Mouse (Mus musculus) hindbrain, embryonic 15.5 days (tissue): ENCODE results near the gene Sestd1. TPM values are rescaled to one million over a fixed set of nuclear protein-coding genes. Genes with fewer than 3 reads are reported as not detected.
A peak's percentile ranks its signal among the peaks of the same experiment; 100 is the strongest.

ENCODE experiments used
- ATAC-seq: fragments of 200-750 bp; cut with Nextera tagmentation; 2 replicates; pipeline ENCODE4 v1.8.0; 2017; ENCODE audit warnings: low read depth, moderate number of reproducible peaks, moderate TSS enrichment; ENCODE audit not compliant: low FRiP score
- H3K27ac ChIP-seq: fragments of 300-500 bp; sonication (generic); replicated peaks from 2 replicates; pipeline ENCODE4 v1.5.1; 2015; ENCODE audit warnings: mild to moderate bottlenecking, inconsistent platforms
- H3K27me3 ChIP-seq: fragments of 300-500 bp; sonication (generic); 2 replicates; pipeline ENCODE4 v1.6.1; 2015; ENCODE audit warnings: control low read depth, inconsistent platforms
- H3K36me3 ChIP-seq: fragments of 300-500 bp; sonication (generic); 2 replicates; pipeline ENCODE4 v1.6.1; 2015; ENCODE audit warnings: control low read depth, inconsistent platforms
- H3K4me1 ChIP-seq: fragments of 300-500 bp; sonication (generic); replicated peaks from 2 replicates; pipeline ENCODE4 v1.6.1; 2015; ENCODE audit warnings: control low read depth, inconsistent platforms
- H3K4me2 ChIP-seq: fragments of 300-500 bp; sonication (generic); 2 replicates; pipeline ENCODE4 v1.6.1; 2015; ENCODE audit warnings: moderate library complexity, mild to moderate bottlenecking, inconsistent platforms
- H3K4me3 ChIP-seq: fragments of 300-500 bp; sonication (generic); 2 replicates; pipeline ENCODE4 v1.5.1; 2015; ENCODE audit warnings: mild to moderate bottlenecking, inconsistent platforms
- H3K9ac ChIP-seq: fragments of 300-500 bp; sonication (generic); 2 replicates; pipeline ENCODE4 v1.6.1; 2015; ENCODE audit warnings: inconsistent platforms
- H3K9me3 ChIP-seq: fragments of 300-500 bp; sonication (generic); 2 replicates; pipeline ENCODE4 v1.6.1; 2016; ENCODE audit warnings: control low read depth, inconsistent platforms
- WGBS: fragments of 180-500 bp; shearing (Covaris S2); methylation state at CpG from one replicate; pipeline ENCODE4 v1.1.7; 2015; 5-methylcytosine and 5-hydroxymethylcytosine counted together
- polyA plus RNA-seq: library from polyadenylated mRNA; unstranded; fragments of >200 nt; fragmentation: Nextera tagmentation; extraction: Ambion mirVana; gene quantifications from 2 replicates; pipeline ENCODE4 v1.2.1, GENCODE M21; 2015

Gene Sestd1
- polyA plus RNA-seq = 28.1 and 30.5 TPM in 2 replicates

- Histone ChIP-seq H3K4me2 (peak within 1 kb of the TSS; percentile 59), H3K9ac (peak within 1 kb of the TSS; percentile 96), H3K9me3 (no peaks in the 10 kb centered on the region), H3K27ac (peak within 1 kb of the TSS; percentile 87), H3K27me3 (no peaks in the 10 kb centered on the region), H3K4me1 (peaks cover 15% of the 10 kb centered on the region), H3K36me3 (no peaks in the 10 kb centered on the region), H3K4me3 (peak within 1 kb of the TSS; percentile 88)
- peak; percentile 90 for ATAC-seq
- WGBS = 8% methylated on average over 38 of the region's 73 CpGs
These were observed at the start of gene Sestd1 for GRCm38 (mm10) chr2:77280512-77281409. TSS of gene Sestd1 (minus strand) at chr2:77280592.

- Histone ChIP-seq H3K9ac (no peak overlapping the region), H3K27me3 (no peaks in the 10 kb centered on the region), H3K9me3 (no peaks in the 10 kb centered on the region), H3K36me3 (no peaks in the 10 kb centered on the region), H3K4me2 (no peak overlapping the region), H3K4me1 (peaks cover 4% of the 10 kb centered on the region; the same call in 1 of the 2 replicates), H3K4me3 (no peak overlapping the region), H3K27ac (no peak overlapping the region)
- no peak for ATAC-seq
- 92% methylated on average over 3 of the region's 3 CpGs for WGBS
These were observed 46.9 kb upstream of the Sestd1 start for GRCm38 (mm10) chr2:77327246-77327645.

- Histone ChIP-seq H3K27ac (no peak overlapping the region), H3K4me3 (no peak overlapping the region), H3K4me1 (peaks cover 4% of the 10 kb centered on the region; the same call in 1 of the 2 replicates), H3K4me2 (no peak overlapping the region), H3K36me3 (no peaks in the 10 kb centered on the region), H3K27me3 (no peaks in the 10 kb centered on the region), H3K9me3 (no peaks in the 10 kb centered on the region), H3K9ac (no peak overlapping the region)
- ATAC-seq = no peak
- WGBS = 51% methylated on average over 6 of the region's 6 CpGs
These were observed 43.3 kb upstream of the Sestd1 start for GRCm38 (mm10) chr2:77323739-77324138.

- Histone ChIP-seq H3K4me3 (no peak overlapping the region), H3K36me3 (no peaks in the 10 kb centered on the region), H3K4me2 (no peak overlapping the region), H3K27ac (no peak overlapping the region), H3K27me3 (no peaks in the 10 kb centered on the region), H3K4me1 (peaks cover 4% of the 10 kb centered on the region; the same call in 1 of the 2 replicates), H3K9me3 (no peaks in the 10 kb centered on the region), H3K9ac (no peak overlapping the region)
- ATAC-seq = no peak
- WGBS = 42% methylated on average over 9 of the region's 9 CpGs
These were observed 42.8 kb upstream of the Sestd1 start for GRCm38 (mm10) chr2:77323156-77323555.

GRCm38 (mm10) chr2:77319196-77319595 is 38.8 kb upstream of the Sestd1 start:
- no peaks in the 10 kb centered on the region for H3K9me3 ChIP-seq
- H3K4me1 ChIP-seq = peaks cover 4% of the 10 kb centered on the region
- H3K4me2 ChIP-seq = no peak overlapping the region
- 94% methylated on average over 5 of the region's 5 CpGs for WGBS
- ATAC-seq = no peak
- H3K4me3 ChIP-seq = no peak overlapping the region
- no peaks in the 10 kb centered on the region for H3K36me3 ChIP-seq
- no peak overlapping the region for H3K9ac ChIP-seq
- no peaks in the 10 kb centered on the region for H3K27me3 ChIP-seq
- no peak overlapping the region for H3K27ac ChIP-seq

- no peak overlapping the region for H3K9ac ChIP-seq
- no peaks in the 10 kb centered on the region for H3K27me3 ChIP-seq
- H3K36me3 ChIP-seq = no peaks in the 10 kb centered on the region
- H3K4me2 ChIP-seq = no peak overlapping the region
- no peak overlapping the region for H3K4me3 ChIP-seq
- ATAC-seq = peak; percentile 86; the same call in 1 of the 2 replicates
- 45% methylated on average over 7 of the region's 7 CpGs for WGBS
- H3K9me3 ChIP-seq = no peaks in the 10 kb centered on the region
- no peaks in the 10 kb centered on the region; the same call in 1 of the 2 replicates for H3K4me1 ChIP-seq
- no peak overlapping the region for H3K27ac ChIP-seq
These were observed 36.6 kb upstream of the Sestd1 start for GRCm38 (mm10) chr2:77316961-77317360.

- 92% methylated on average over 10 of the region's 10 CpGs for WGBS
- H3K36me3 ChIP-seq = no peaks in the 10 kb centered on the region
- no peak overlapping the region for H3K9ac ChIP-seq
- no peaks in the 10 kb centered on the region for H3K9me3 ChIP-seq
- H3K4me1 ChIP-seq = no peaks in the 10 kb centered on the region; the same call in 1 of the 2 replicates
- H3K27ac ChIP-seq = no peak overlapping the region
- no peak for ATAC-seq
- H3K4me2 ChIP-seq = no peak overlapping the region
- no peak overlapping the region for H3K4me3 ChIP-seq
- no peaks in the 10 kb centered on the region for H3K27me3 ChIP-seq
These were observed 33.5 kb upstream of the Sestd1 start for GRCm38 (mm10) chr2:77313846-77314245.

GRCm38 (mm10) chr2:77312616-77313015 is 32.2 kb upstream of the Sestd1 start:
- Histone ChIP-seq H3K9me3 (no peaks in the 10 kb centered on the region), H3K4me1 (no peaks in the 10 kb centered on the region; the same call in 1 of the 2 replicates), H3K36me3 (no peaks in the 10 kb centered on the region), H3K4me3 (no peak overlapping the region), H3K27me3 (no peaks in the 10 kb centered on the region), H3K27ac (no peak overlapping the region), H3K9ac (no peak overlapping the region), H3K4me2 (no peak overlapping the region)
- WGBS = 70% methylated on average over 9 of the region's 9 CpGs
- ATAC-seq = no peak

GRCm38 (mm10) chr2:77309313-77309712 is 28.9 kb upstream of the Sestd1 start:
- Histone ChIP-seq H3K9ac (no peak overlapping the region), H3K36me3 (no peaks in the 10 kb centered on the region), H3K4me3 (no peak overlapping the region), H3K9me3 (no peaks in the 10 kb centered on the region), H3K4me2 (no peak overlapping the region), H3K4me1 (no peaks in the 10 kb centered on the region), H3K27me3 (no peaks in the 10 kb centered on the region), H3K27ac (no peak overlapping the region)
- ATAC-seq = no peak
- WGBS = 59% methylated on average over 7 of the region's 7 CpGs

GRCm38 (mm10) chr2:77304494-77304893 is 24.1 kb upstream of the Sestd1 start:
- no peaks in the 10 kb centered on the region for H3K36me3 ChIP-seq
- H3K4me2 ChIP-seq = no peak overlapping the region
- H3K27ac ChIP-seq = no peak overlapping the region
- no peak overlapping the region for H3K9ac ChIP-seq
- no peaks in the 10 kb centered on the region for H3K9me3 ChIP-seq
- H3K4me3 ChIP-seq = no peak overlapping the region
- no peaks in the 10 kb centered on the region for H3K4me1 ChIP-seq
- no peak for ATAC-seq
- no peaks in the 10 kb centered on the region for H3K27me3 ChIP-seq
- WGBS = 68% methylated on average over 3 of the region's 3 CpGs

GRCm38 (mm10) chr2:77303716-77304115 is 23.3 kb upstream of the Sestd1 start:
- no peak overlapping the region for H3K27ac ChIP-seq
- H3K4me1 ChIP-seq = no peaks in the 10 kb centered on the region
- 92% methylated on average over 3 of the region's 3 CpGs for WGBS
- no peak overlapping the region for H3K4me3 ChIP-seq
- no peaks in the 10 kb centered on the region for H3K36me3 ChIP-seq
- no peak overlapping the region for H3K9ac ChIP-seq
- no peaks in the 10 kb centered on the region for H3K9me3 ChIP-seq
- ATAC-seq = no peak
- H3K4me2 ChIP-seq = no peak overlapping the region
- no peaks in the 10 kb centered on the region for H3K27me3 ChIP-seq

GRCm38 (mm10) chr2:77302655-77303348 is 22.4 kb upstream of the Sestd1 start:
- no peak overlapping the region for H3K27ac ChIP-seq
- no peak for ATAC-seq
- WGBS = 80% methylated on average over 6 of the region's 6 CpGs

More at GRCm38 (mm10) chr2:77302655-77303348, 22.4 kb upstream of the Sestd1 start:
- no peaks in the 10 kb centered on the region for H3K36me3 ChIP-seq
- no peaks in the 10 kb centered on the region for H3K4me1 ChIP-seq
- H3K9ac ChIP-seq = no peak overlapping the region
- H3K27me3 ChIP-seq = no peaks in the 10 kb centered on the region
- no peak overlapping the region for H3K4me2 ChIP-seq
- no peaks in the 10 kb centered on the region for H3K9me3 ChIP-seq
- H3K4me3 ChIP-seq = no peak overlapping the region
